Mouse (Mus musculus) embryo, embryonic 10.5 days (tissue): ENCODE results near the gene Serpina3m.
"Not testable (repeated sequence)": the region's sequence is repeated elsewhere in the genome, so short reads cannot be mapped to it uniquely, and the experiment has no call there.

Source experiments
- DNase-seq: peaks from one replicate; pipeline ENCODE4 v3.0.0-alpha.2; 2015; ENCODE audit warnings: low spot score

Serpina3m gene

GRCm38 (mm10) chr12:104388477-104388876 is 50.2 kb downstream of the Serpina3m start:
- no peak for DNase-seq

- not testable (repeated sequence) for DNase-seq
Observed at GRCm38 (mm10) chr12:104391057-104391456, 52.8 kb downstream of the Serpina3m start.

GRCm38 (mm10) chr12:104403968-104404367 is 65.7 kb downstream of the Serpina3m start:
- no peak for DNase-seq

- no peak for DNase-seq
Observed at GRCm38 (mm10) chr12:104406454-104406885, 68.2 kb downstream of the Serpina3m start, which contains the start of gene Serpina3n. Gene Serpina3n (plus strand): TSS chr12:104406729.

- no peak for DNase-seq
Observed at GRCm38 (mm10) chr12:104412507-104412906, 74.2 kb downstream of the Serpina3m start.

GRCm38 (mm10) chr12:104414576-104414975 is 76.3 kb downstream of the Serpina3m start:
- no peak for DNase-seq

- DNase-seq: no peak
Observed at GRCm38 (mm10) chr12:104415625-104416315, 77.5 kb downstream of the Serpina3m start.

GRCm38 (mm10) chr12:104418340-104419135 is 80.3 kb downstream of the Serpina3m start:
- DNase-seq: peak; percentile 93

- DNase-seq: peak; percentile 57
Observed at GRCm38 (mm10) chr12:104419136-104419462, 80.8 kb downstream of the Serpina3m start.

GRCm38 (mm10) chr12:104422615-104423392 is 84.5 kb downstream of the Serpina3m start:
- DNase-seq: no peak

- DNase-seq: no peak
Observed at GRCm38 (mm10) chr12:104425591-104425990, 87.3 kb downstream of the Serpina3m start.

- DNase-seq: peak; percentile 77
Observed at GRCm38 (mm10) chr12:104426915-104427314, 88.6 kb downstream of the Serpina3m start.

GRCm38 (mm10) chr12:104431359-104431758 is 93.1 kb downstream of the Serpina3m start:
- no peak for DNase-seq

GRCm38 (mm10) chr12:104433214-104433613 is 94.9 kb downstream of the Serpina3m start:
- peak; percentile 31 for DNase-seq

- peak; percentile 22 for DNase-seq
Observed at GRCm38 (mm10) chr12:104433951-104434735, 95.9 kb downstream of the Serpina3m start.

- DNase-seq: peak; percentile 93
Observed at GRCm38 (mm10) chr12:104440087-104440760, 101.9 kb downstream of the Serpina3m start.

- no peak for DNase-seq
Observed at GRCm38 (mm10) chr12:104443716-104444115, 105.4 kb downstream of the Serpina3m start.
